Mouse (Mus musculus) myocyte (in vitro differentiated cells): ENCODE measurements around the gene Id4. TPM values are rescaled to one million over a fixed set of nuclear protein-coding genes. Genes with fewer than 3 reads are reported as not detected.

ENCODE experiments used
- H3K27me3 ChIP-seq: one replicate; pipeline ENCODE4 v1.6.1; 2011; ENCODE audit not compliant: control insufficient read depth, insufficient read depth, insufficient read length
- H3K36me3 ChIP-seq: one replicate; pipeline ENCODE4 v1.6.1; 2011; ENCODE audit not compliant: control insufficient read depth, insufficient read depth
- H3K4me2 ChIP-seq: one replicate; pipeline ENCODE4 v1.6.1; 2011; ENCODE audit warnings: low read depth, control low read depth
- H3K4me3 ChIP-seq: one replicate; pipeline ENCODE4 v1.5.1; 2011; ENCODE audit warnings: mild to moderate bottlenecking, control low read depth, moderate library complexity
- H3K79me2 ChIP-seq: one replicate; pipeline ENCODE4 v1.6.1; 2011; ENCODE audit not compliant: control insufficient read depth, insufficient read depth
- H3ac ChIP-seq: one replicate; pipeline ENCODE4 v1.6.1; 2011; ENCODE audit not compliant: control insufficient read depth, insufficient read length
- CEBPB ChIP-seq: IDR thresholded peaks from 2 replicates; pipeline ENCODE4 v1.6.1; 2011; ENCODE audit warnings: mild to moderate bottlenecking, moderate library complexity; ENCODE audit not compliant: poor library complexity, insufficient read depth, severe bottlenecking
- E2F4 ChIP-seq: IDR thresholded peaks from one replicate; pipeline ENCODE4 v1.6.1; 2011; ENCODE audit warnings: mild to moderate bottlenecking, control low read depth, moderate library complexity; ENCODE audit not compliant: insufficient read depth
- MAX ChIP-seq: IDR thresholded peaks from one replicate; pipeline ENCODE4 v1.6.1; 2011; ENCODE audit warnings: low read depth, mild to moderate bottlenecking, control low read depth
- MYOD1 ChIP-seq, 3 experiments: IDR thresholded peaks; one replicate each; pipeline ENCODE4 v1.6.1; 2011; ENCODE audit warnings: control low read depth in 2 of 3, low read depth in 2 of 3, mild to moderate bottlenecking in 2 of 3, moderate library complexity in 1 of 3; ENCODE audit not compliant: insufficient read length in 2 of 3, control insufficient read depth in 1 of 3
- MYOG ChIP-seq, 3 experiments: IDR thresholded peaks; one replicate each; pipeline ENCODE4 v1.6.1; 2011; ENCODE audit warnings: control low read depth in 2 of 3, low read depth in 2 of 3, mild to moderate bottlenecking in 2 of 3; ENCODE audit not compliant: insufficient read length in 2 of 3, control insufficient read depth in 1 of 3, insufficient read depth in 1 of 3
- POLR2A ChIP-seq: IDR thresholded peaks from one replicate; pipeline ENCODE4 v1.6.1; 2011; ENCODE audit warnings: low read depth, mild to moderate bottlenecking, control low read depth, moderate library complexity; ENCODE audit not compliant: insufficient read length
- POLR2AphosphoS2 ChIP-seq: IDR thresholded peaks from one replicate; pipeline ENCODE4 v1.6.1; 2011; ENCODE audit warnings: low read depth, control low read depth; ENCODE audit not compliant: insufficient read length
- REST ChIP-seq: IDR thresholded peaks from one replicate; pipeline ENCODE4 v1.6.1; 2011; ENCODE audit warnings: mild to moderate bottlenecking, control low read depth, moderate library complexity; ENCODE audit not compliant: insufficient read depth, insufficient read length
- SRF ChIP-seq: IDR thresholded peaks from one replicate; pipeline ENCODE4 v1.6.1; 2011; ENCODE audit warnings: low read depth; ENCODE audit not compliant: control insufficient read depth, insufficient read length
- TCF12 ChIP-seq: IDR thresholded peaks from one replicate; pipeline ENCODE4 v1.6.1; 2011; ENCODE audit warnings: mild to moderate bottlenecking, control low read depth; ENCODE audit not compliant: poor library complexity, insufficient read depth, severe bottlenecking
- TCF3 ChIP-seq: IDR thresholded peaks from one replicate; pipeline ENCODE4 v1.6.1; 2011; ENCODE audit warnings: low read depth, control low read depth; ENCODE audit not compliant: insufficient read length
- USF1 ChIP-seq: IDR thresholded peaks from one replicate; pipeline ENCODE4 v1.6.1; 2011; ENCODE audit warnings: low read depth, mild to moderate bottlenecking, control low read depth, moderate library complexity
- polyA plus RNA-seq: library from polyadenylated mRNA; unstranded; fragments of >200 nt; fragmentation: generic; extraction: Trizol; gene quantifications from one replicate; pipeline ENCODE4 v1.2.1, GENCODE M21; 2012; ENCODE audit warnings: missing spikeins

Gene Id4
- polyA plus RNA-seq, 1 experiment: 0.07 TPM

GRCm38 (mm10) chr13:48236436-48236835 lies 24.6 kb upstream of the Id4 start:
- Histone ChIP-seq H3ac (no peak overlapping the region), H3K4me3 (no peak overlapping the region), H3K36me3 (no peaks in the 10 kb centered on the region), H3K79me2 (no peaks in the 10 kb centered on the region), H3K4me2 (no peak overlapping the region), H3K27me3 (no peaks in the 10 kb centered on the region)
- TF ChIP-seq USF1 (no peak), MYOD1 (IDR thresholded peaks at IDR 0.05; ENCODE audit: control insufficient read depth in 1 of 3, insufficient read length in 2 of 3, low read depth in 2 of 3) (no peak), TCF3 (no peak), REST (no peak), SRF (no peak), CEBPB (no peak), E2F4 (no peak), MYOG (IDR thresholded peaks at IDR 0.05; ENCODE audit: control insufficient read depth in 1 of 3, insufficient read depth in 1 of 3, insufficient read length in 2 of 3, low read depth in 2 of 3) (no peak), MAX (no peak), POLR2A (no peak), TCF12 (no peak), POLR2AphosphoS2 (no peak)

GRCm38 (mm10) chr13:48236865-48237264 lies 24.2 kb upstream of the Id4 start:
- H3K4me2 ChIP-seq: no peak overlapping the region
- H3K27me3 ChIP-seq: no peaks in the 10 kb centered on the region
- H3ac ChIP-seq: no peak overlapping the region
- no peaks in the 10 kb centered on the region for H3K36me3 ChIP-seq
- no peaks in the 10 kb centered on the region for H3K79me2 ChIP-seq
- H3K4me3 ChIP-seq: no peak overlapping the region
- TF ChIP-seq MYOD1 (IDR thresholded peaks at IDR 0.05; ENCODE audit: control insufficient read depth in 1 of 3, insufficient read length in 2 of 3, low read depth in 2 of 3): no peak
- TF ChIP-seq USF1: no peak
- TF ChIP-seq E2F4: no peak
- no peak for TF ChIP-seq TCF12
- TF ChIP-seq MAX: no peak
- TF ChIP-seq REST: no peak
- TF ChIP-seq POLR2A: no peak
- TF ChIP-seq CEBPB: no peak
- TF ChIP-seq SRF: no peak
- no peak for TF ChIP-seq TCF3
- TF ChIP-seq MYOG (IDR thresholded peaks at IDR 0.05; ENCODE audit: control insufficient read depth in 1 of 3, insufficient read depth in 1 of 3, insufficient read length in 2 of 3, low read depth in 2 of 3): no peak
- no peak for TF ChIP-seq POLR2AphosphoS2

- Histone ChIP-seq H3K4me3 (no peak overlapping the region), H3K27me3 (no peaks in the 10 kb centered on the region), H3ac (no peak overlapping the region), H3K36me3 (no peaks in the 10 kb centered on the region), H3K4me2 (no peak overlapping the region), H3K79me2 (no peaks in the 10 kb centered on the region)
- TF ChIP-seq POLR2AphosphoS2 (no peak), MAX (no peak), REST (no peak), SRF (no peak), TCF12 (no peak), E2F4 (no peak), CEBPB (no peak), USF1 (no peak), MYOD1 (IDR thresholded peaks at IDR 0.05; ENCODE audit: control insufficient read depth in 1 of 3, insufficient read length in 2 of 3, low read depth in 2 of 3) (no peak), TCF3 (no peak), POLR2A (no peak), MYOG (IDR thresholded peaks at IDR 0.05; ENCODE audit: control insufficient read depth in 1 of 3, insufficient read depth in 1 of 3, insufficient read length in 2 of 3, low read depth in 2 of 3) (no peak)
These were observed 23.5 kb upstream of the Id4 start for GRCm38 (mm10) chr13:48237516-48237915.

- H3K4me2 ChIP-seq: no peak overlapping the region
- H3K79me2 ChIP-seq: no peaks in the 10 kb centered on the region
- no peak overlapping the region for H3K4me3 ChIP-seq
- H3K27me3 ChIP-seq: no peaks in the 10 kb centered on the region
- no peaks in the 10 kb centered on the region for H3K36me3 ChIP-seq
- no peak overlapping the region for H3ac ChIP-seq
- no peak for TF ChIP-seq POLR2A
- TF ChIP-seq SRF: no peak
- TF ChIP-seq MYOD1 (IDR thresholded peaks at IDR 0.05; ENCODE audit: control insufficient read depth in 1 of 3, insufficient read length in 2 of 3, low read depth in 2 of 3): no peak
- no peak for TF ChIP-seq USF1
- TF ChIP-seq MAX: no peak
- no peak for TF ChIP-seq TCF12
- TF ChIP-seq TCF3: no peak
- no peak for TF ChIP-seq CEBPB
- no peak for TF ChIP-seq REST
- no peak for TF ChIP-seq MYOG (IDR thresholded peaks at IDR 0.05; ENCODE audit: control insufficient read depth in 1 of 3, insufficient read depth in 1 of 3, insufficient read length in 2 of 3, low read depth in 2 of 3)
- TF ChIP-seq E2F4: no peak
- TF ChIP-seq POLR2AphosphoS2: no peak
These were observed 15.6 kb upstream of the Id4 start for GRCm38 (mm10) chr13:48245235-48246012.
